Mouse (Mus musculus): ENCODE data around the gene Lrrc10b.

DNA sequence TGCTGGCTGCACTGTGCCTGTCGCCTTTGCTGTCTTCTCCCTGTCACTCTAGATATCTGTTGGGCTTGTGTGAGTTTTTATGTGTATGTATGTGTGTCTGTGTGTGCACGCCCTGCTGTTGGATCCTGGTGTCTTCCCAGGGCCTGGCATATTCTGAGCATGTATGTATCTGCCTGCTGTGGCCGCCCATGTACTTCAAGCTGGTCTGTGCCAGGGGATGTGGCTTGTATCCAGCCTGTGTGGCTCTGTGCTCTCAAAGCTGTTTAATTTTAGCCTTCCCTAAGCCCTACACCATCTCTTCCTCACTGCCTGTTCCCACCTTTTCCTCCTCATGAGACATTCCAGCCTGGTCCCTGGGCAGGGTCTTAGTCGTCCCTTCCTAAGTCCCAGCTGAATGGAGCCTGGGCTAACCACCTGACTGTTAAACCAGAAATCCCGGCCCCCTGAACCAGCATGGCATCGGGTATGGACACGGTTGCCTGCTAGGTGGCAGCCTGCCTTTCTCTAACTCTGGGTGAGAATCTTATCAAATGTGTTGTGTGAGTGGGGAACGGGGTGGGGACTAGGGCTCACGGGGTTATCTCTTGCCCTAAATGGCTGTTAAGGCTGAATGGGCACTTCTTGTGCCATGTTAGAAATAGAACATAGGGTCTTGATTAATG is 23.3 kb downstream of the Lrrc10b start:
- TF ChIP-seq CTCF (IDR thresholded peaks at IDR 0.05; ENCODE audit: control insufficient read depth, insufficient read depth, low read length) = no peak
- no peak for TF ChIP-seq POLR2A (IDR thresholded peaks at IDR 0.05; ENCODE audit: borderline replicate concordance, control insufficient read depth, low read depth, low read length)
